Mouse (Mus musculus): ENCODE results near the gene Tomm34.

GRCm38 (mm10) chr2:164032973-164033372 is 38.0 kb downstream of the Tomm34 start:
- TF ChIP-seq CTCF (IDR thresholded peaks at IDR 0.05; ENCODE audit: low read depth) (peak; percentile 22; the same call in 1 of the 2 replicates), EP300 (optimal IDR thresholded peaks at IDR 0.05) (no peak)

Data from stomach, postnatal 0 days (tissue).